Mouse (Mus musculus) cerebellum, postnatal 14 days (tissue): ENCODE results near the gene Mettl16.
"Not testable (repeated sequence)": the region's sequence is repeated elsewhere in the genome, so short reads cannot be mapped to it uniquely, and the experiment has no call there.

Source experiments
- DNase-seq, 2 experiments: peaks; one replicate each; pipeline ENCODE4 v3.0.0; 2021; ENCODE audit warnings: mixed read lengths in 2 of 2

The Mettl16 gene

DNA sequence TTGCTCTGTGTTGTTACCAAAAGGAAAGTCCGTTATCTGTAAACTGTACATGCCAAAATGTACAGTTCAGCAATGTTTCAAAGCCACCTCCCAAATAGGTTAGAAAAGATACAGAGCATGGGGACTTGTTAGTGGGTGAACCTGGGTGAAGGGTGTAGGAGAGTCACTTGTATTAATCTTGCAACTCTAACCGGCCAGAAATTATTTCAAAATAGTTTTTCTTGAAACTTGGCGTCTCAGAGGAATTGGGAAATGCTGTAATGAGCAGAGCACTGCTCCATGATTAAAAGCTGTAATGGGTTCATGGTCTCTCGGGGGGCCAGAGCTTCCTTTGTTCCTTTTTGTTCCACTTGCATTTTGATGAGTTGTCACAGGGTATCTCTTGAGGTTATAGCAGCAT, 30.0 kb downstream of the Mettl16 start:
- no peak for DNase-seq

DNA sequence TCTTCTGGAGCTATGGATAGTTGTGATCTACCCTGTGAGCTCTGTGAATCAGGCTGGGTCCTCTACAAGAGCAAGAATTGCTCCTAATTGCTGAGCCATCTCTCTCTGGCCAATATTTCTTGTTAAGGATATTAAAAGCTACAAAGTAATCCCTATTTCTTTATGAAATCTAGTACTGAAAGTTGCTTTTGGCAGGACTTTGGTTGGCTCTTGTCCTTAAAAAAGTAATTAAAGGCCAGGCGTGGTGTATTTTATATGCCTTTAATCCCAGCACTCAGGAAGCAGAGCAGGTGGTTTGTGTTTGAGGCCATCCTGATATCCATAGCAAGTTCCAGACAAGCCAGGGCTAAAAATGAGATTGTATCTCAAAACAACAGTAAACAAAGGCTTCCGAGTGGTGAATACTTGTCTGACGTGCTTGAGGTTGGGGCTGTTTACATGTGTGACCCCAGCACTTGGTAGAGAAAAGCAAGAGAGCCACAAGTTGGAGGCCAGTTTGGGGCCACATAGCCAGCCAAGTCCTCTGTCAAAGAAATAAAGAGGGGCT, 33.5 kb downstream of the Mettl16 start:
- no peak for DNase-seq

DNA sequence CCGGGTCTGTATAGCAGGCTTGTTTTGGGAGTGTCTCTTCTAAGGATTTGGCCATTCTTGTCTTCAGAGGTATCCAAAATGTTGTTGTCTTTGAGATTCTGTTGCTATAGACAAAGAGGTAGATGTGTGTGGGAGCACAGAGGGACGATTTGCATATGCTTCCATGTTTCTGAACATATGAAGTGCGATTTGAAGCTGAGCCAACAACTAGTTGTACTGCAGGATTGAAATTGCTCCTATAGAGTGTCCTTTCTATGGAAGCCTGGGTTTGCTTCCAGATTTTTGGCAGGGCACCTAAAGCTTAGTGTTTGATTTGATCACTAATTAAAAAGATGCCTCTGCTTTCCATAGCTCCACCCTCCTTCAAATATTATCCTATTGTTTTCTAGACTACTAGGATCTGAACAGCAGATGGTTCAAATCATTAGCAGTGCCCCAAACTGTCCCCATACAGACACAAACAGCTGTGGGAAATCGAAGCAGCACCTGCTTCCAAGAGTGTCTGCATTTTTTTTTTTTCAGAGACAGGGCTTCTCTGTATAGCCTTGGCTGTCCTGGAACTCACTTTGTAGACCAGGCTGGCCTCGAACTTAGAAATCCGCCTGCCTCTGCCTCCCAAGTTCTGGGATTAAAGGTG, 36.7 kb downstream of the Mettl16 start:
- no peak for DNase-seq

DNA sequence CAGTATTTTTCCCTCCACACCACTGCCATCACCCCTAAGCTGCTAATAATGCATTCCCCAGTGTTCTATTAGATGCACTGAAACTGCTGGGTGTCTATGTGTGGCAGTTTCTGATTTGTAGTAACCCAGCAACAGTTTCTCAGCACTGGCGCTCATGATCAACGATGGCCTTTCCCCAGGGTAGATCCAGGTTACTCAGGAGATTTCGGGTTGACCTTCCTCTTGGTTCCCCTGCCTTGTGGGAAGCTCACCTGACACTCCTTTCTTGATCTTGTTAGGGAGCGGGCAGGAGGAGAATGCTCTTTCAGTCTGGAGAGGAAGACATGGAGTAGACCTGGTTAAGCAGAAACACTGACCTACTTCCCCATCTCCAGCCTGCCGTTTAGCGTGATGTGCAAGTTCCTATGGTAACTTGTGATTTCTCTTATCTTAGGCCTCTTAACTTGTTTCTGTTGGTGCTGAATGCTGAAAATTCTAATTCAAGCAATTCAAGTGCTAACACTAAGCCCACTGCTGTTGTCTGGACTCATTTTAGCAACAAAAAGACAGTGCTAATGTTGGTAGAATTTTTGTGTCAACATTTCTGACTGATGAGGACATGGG, 37.7 kb downstream of the Mettl16 start:
- DNase-seq: no peak

DNA sequence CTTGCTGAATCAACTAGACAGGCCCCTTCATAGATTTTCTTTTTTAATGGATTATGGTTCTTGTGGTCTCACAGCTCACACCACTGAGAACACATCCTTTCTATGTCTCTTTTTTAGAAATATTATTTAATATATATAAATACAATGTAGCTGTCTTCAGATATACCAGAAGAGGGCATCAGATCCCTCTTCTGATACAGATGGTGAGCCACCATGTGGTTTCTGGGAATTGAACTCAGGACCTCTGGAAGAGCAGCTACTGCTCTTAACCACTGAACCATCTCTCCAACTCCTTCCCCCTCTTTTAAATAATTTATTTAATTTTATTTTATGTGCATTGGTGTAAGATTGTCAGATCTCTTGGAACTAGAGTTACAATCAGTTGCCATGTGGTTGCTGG, 39.5 kb downstream of the Mettl16 start:
- DNase-seq: no peak

DNA sequence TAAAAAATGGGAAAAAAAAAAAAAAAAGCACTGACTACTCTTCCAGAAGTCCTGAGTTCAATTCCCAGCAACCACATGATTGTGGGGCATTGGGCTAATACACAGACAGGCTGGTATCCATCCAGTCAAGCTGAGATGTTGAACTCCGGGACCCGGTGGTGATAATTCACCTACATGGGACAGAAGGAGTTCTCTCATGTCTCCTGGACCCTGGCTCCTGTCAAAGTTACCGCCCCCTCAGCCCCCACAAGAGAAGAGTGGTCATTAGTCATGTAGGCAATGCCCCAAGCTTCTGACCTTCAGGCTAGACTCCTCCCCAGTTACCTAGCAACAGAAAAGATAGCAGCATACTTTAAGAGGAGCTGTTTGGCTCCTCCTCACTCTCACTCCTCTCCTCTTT, 40.4 kb downstream of the Mettl16 start:
- DNase-seq: not testable (repeated sequence)

DNA sequence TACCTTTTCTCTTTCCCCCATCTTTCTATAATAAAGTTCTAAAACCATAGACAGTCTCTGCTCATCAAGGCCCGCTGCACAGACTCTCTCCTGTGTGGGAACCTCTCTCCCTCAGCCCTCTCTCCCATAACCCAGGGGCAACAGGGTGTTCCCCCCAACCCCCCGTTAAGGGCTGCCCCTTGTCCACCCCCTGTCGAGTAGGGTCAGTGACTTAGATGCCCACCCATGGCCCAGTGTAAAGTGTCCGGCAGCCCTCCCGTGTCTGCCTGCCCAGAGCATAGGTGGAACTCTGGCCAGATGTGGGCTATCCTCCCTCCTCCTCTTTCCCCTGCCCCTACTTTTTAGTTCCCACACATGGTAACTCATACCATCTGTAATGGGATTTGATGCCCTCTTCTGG, 40.9 kb downstream of the Mettl16 start:
- no peak for DNase-seq

DNA sequence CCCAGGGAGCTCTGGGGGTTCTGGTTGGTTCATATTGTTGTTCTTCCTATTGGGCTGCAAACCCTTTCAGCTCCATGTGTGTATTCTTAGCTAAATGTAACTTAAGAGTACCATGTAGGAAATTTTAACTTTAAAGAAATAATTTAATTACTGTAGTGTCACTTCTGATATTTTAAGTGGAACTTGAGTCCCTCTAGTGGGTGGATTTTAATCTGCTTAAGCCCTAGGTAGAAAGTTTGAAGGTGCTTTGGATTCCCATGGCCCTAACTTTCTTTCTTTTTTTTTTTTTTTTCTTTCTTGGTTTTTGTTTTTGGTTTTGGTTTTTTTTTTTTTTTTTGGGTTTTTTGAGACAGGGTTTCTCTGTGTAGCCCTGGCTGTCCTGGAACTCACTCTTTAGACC, 45.2 kb downstream of the Mettl16 start:
- DNase-seq: no peak

DNA sequence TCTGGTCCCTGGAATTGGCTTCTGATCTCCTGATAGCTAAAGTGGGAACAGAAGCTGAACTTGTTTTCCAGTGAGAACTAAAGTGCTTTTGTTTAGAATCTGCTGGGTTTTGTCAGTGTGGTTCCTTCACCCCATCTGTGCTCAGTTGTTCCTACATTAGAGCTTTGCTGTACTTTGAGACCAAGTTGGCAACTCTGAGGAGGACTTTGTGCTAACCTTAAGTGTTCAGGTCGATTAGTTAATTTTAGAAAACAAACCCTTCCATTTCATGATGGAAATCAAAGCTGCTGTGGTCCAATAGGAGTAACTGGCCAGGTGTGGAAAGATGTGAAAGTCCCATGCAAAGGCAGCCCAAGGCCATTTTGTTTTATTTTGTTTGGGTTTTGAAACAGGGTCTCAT, 50.3 kb downstream of the Mettl16 start:
- no peak for DNase-seq

DNA sequence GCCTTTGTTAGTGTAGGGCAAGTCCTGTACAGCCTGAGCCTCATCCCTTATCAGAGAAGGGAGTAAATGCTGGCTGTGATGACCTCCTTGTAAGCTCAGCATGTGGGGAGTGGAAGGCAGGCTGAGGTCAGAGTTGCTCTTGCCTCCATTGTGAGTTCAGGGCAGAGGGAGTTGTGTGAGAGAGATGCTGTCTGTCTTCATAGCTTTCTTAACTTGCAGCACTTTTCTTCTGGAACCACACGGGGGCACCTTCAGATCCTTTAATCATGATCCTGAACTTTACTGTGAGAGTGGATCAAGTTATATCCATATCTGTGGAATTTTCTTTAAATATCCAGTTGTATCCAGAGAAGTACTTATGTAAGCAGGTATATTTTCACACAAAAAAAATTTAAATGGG, 50.8 kb downstream of the Mettl16 start:
- DNase-seq: peak in 1 of 2 experiments; percentile 53

DNA sequence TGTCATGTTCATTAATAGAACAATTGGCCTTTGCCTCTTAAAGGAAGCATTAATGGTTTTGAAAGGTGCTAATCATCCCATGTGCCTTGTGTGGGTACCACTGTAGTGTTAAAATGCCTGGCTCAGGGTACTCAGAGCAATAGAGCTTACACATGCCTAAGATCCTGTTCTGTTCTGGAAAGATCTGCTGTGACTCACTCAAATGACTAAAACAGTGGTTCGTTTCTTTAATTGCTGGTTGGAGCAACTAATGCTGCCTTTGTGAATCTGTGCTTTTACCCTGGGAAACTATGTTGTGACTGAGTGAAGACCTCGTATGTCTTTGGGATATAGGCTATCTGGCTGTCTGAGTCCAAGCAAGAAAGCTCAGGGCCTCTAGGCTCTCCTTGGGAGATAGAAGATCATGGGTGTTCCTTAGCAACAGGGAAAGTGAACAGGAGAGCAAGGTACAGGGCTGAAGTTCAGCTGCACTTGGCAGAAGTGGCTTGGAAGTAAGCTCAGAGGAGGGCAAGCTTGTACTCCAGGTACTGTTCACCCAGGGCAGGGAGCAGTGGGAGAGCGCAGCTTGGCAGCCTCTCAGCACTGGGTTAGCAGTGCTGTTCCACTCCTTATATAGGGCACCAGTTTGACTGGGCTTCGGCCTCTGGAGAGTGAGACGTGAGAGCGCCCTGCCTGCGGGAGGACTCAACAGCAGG, 52.3 kb downstream of the Mettl16 start:
- DNase-seq: no peak

DNA sequence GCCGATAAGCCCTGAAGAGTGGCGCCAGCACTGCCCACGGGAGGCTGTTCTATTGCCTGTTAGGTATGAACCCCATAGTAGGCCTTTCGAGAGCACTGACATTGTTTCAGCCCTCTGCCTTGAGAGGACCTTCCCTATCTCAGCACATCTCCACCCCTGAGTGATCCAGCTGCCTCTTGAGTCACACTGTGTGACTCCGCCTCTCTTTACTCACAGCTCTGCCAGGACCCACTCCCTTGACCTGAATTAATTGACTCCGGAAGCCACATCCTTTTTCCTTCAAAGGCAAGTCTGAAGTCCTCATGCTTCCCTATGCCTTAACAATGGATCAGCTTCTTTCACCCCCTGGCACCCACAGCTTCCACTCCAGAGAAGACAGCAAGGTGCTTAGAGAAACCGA, 55.5 kb downstream of the Mettl16 start:
- no peak for DNase-seq

DNA sequence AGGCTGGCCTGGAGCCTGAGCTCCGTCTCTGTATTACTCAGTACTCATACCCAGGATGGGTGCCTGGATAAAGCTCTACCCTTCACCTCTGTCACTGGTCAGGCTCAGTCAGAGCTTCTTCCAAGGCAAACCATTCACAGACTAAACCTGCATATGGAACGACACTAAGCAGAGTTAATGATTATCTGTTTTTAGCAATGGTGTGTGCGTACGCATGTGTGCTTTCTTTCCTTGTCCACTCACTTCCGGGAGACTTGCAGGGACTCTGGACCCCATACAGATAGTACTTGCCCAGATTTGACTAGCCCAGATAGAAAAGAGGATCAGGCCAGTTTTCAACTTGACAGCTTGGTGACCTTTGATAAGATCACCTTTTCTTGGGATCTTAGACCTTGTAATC, 56.1 kb downstream of the Mettl16 start:
- DNase-seq: no peak

DNA sequence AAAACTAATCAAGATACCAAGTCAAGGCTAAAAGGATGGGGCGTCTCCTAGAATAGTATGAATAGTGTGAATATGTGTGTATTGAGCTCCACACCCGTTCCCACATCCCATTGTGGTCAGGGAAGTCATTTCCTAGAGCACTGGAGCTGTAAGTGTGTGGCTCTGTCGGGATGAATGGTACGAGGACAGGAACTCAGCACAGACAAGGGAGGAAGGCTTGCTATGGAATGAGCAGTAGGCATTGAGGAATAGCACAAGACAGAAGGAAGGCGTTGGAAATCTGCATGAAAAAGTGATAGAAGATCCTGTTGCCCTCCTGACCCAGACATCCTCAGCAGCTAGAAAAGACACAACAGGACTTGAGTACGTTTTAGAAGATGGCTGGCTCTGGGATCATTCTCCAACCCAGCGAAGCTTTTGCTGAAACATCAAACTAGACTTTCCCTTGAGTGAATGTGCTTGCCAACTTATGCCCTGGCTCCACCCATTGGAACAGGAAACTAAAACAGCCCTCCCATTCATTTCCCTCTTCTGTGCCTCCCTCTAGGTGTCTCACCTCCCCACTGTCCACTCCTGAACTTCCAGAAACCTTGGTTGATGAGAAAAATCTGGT, 57.3 kb downstream of the Mettl16 start:
- no peak for DNase-seq

DNA sequence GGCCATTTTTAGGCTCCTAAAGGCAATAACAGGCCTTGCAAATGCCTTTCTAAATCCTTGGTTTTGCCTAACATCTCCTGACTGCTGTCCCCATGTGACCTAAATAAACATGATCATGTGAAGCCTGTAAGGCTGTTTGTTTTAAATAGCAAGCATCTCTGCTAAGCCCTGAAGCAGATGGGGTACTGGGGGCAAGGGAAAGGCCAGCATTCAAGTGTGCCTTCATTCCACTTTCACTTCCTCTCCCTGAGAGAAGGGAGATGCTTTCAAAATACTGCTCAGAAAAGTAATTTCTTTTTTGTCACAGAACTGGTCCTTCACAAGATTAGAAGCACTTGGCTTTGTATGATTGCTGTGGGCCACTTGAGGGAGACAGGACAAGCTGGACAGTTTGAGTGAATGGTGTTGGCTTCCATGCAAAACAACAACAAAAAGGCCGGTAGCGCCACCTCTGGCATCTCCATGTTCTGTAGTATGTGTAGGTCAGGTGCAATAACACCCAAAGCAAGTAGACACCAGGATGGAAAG, 57.8 kb downstream of the Mettl16 start:
- DNase-seq: no peak

DNA sequence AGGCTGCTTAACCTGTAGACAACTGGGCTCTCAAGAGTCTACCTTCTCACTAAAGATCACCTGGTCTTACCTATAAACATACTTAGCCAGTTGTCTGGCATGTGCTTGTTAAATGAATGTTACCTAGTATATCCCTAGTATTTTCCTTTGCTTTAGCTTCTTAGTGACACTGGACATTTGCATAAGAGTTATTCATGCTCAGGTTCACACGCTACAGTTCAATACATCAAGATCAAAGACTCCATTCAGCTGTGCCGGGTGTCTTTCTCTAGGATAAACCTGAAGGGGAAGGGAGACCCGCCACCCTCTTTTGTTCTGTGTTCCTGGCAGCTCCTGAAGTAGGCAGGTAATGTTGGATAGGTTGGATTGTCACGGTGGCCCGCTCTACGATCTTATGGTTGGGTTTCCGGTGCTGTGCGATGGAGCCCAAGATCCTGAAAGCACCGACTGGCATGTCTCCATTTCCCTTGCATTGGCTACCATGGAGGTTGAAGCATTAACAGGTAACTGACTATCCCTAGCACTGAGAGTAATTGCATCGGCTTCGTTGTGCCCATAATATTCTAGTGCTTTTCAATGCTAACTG, 58.4 kb downstream of the Mettl16 start:
- no peak for DNase-seq

DNA sequence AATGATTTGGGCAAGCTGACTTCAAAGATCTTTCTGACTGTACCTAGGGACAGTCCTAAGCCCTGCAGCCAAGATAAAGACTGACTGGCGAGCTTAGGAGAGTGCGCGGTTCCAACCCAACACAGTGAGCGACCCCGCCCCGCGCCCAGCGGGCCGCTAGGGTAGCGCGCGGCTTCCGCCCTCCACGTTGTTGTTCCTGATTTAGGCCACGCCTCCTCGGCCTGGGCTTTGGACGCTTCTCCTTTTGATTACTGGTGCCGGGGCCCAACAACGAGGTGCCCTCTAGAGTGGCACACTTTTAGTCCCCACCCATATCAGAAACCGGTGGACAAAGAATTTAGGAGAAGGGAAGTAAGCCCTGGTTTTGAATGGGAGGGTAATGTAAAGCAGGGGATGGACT, 59.2 kb downstream of the Mettl16 start:
- DNase-seq: peak; percentile 89 to 90

DNA sequence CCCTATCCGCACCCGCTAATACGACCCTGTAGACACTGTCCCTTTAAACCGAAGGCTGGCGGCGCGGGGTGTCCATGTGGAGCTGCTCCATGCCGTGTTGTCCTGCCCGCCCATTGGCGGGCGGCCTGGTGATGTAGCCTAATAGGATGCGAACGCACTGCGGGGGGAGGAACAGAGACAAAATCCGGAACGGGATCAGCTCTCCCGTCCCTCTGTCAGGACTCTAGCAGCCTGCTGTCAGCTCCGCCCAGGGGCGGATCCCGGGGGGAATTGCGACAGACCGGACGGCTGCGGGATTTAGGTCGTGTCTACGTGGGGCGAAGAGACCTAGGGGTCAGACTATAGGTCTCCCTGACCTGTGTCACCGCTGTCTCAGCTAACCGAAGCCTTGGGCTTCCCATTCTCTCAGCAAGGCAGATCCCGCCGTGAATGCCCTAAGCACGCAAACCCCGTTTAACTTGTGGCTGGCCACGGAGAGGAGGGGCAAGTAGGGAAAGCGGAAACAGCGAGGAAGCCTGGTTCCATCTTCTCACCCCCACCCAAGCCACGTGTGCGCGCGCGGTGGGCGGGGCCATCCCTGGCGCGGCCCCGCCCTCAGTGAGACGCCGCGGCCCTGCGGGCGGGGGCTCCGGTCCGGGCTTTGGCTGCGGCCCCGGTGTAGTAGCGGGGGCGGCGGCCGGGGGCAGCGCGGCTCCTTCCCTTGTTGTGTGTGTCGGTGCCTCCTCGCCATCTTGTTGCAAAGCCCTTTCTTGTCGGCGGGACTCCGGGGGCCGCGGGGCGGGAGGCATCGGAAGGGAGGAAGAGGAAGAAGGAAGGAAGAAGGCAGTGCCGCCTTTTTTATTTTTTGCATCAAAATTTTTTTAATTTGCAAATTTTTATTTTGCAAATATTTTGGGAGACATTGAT, 59.9 kb downstream of the Mettl16 start, which contains the start of gene Mnt:
TSS of gene Mnt (plus strand) at position 665 of the 906 bp plus-strand sequence.
- DNase-seq: peak; percentile 99

DNA sequence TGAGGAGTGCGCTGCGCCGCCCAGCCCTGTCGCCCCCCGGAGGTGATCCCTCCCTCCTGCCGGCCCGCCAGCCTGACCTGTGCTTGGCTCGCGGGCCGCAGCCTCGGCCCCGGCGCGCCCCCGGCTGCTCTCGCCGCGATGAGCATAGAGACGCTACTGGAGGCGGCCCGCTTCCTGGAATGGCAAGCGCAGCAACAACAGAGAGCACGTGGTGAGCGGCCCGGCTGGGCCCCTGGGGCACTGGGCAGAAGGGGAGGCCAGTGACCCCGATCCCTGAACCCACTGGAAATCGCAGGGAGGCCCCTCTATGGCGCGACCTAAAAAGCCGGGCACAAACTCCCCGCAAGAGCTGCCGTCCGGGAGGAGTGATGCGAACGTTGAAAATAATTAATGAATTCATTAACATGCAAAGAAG, 60.6 kb downstream of the Mettl16 start:
- DNase-seq: peak in 1 of 2 experiments; percentile 75

DNA sequence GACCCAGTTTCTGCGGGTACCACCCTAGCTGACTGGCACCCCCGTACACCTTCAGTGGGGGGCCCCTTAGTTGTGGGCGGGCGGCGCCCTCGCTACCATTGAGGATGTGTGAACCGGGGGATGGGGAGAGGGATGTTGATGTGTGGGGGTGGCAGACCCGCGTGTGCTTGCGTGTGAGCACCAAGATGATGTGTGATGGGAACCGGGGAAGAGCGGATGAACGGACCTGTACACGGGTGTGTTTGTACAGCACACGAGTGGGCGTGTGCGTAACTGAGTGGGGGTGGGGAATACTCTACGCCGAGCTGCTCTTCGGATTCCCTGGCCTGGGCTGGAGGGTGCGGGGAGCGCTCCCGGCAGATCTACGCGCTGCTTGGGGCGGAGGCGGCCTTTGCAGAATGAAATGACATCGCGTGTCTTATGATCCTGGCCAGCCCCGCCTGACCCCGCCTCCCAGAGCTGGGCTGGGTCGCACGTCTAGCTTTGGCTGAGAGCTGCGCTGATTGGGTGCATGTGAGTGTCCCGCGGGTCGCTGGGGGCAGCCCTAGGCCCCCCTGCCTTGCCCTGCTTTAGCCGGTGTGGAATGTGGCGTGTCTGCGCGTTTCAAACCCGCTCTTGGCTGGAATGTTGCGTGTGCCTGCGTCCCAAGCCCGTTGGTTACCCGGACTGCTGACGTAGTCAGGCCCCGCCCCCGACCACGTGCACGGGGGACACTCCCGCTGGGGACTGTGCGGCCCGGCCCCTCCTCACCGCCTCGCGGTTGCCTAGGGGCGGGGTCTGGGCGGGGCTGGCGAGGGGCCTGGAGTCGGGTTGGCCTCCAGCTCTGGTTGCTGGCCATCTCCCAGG, 61.2 kb downstream of the Mettl16 start:
- peak; percentile 99 to 100 for DNase-seq
